Mouse (Mus musculus) ES-E14 (cell line): ENCODE data around the gene Ano10. TPM values are rescaled to one million over a fixed set of nuclear protein-coding genes. Genes with fewer than 3 reads are reported as not detected.
A peak's percentile ranks its signal among the peaks of the same experiment; 100 is the strongest.

Experiments
- DNase-seq: peaks from one replicate; pipeline ENCODE4 v3.0.0-alpha.2; 2013; ENCODE audit warnings: low read depth, low spot score
- H3K27ac ChIP-seq: 2 replicates; pipeline ENCODE4 v1.5.1; 2012; ENCODE audit warnings: low read depth, mild to moderate bottlenecking, low read length, moderate library complexity, mixed read lengths; ENCODE audit not compliant: poor library complexity, insufficient read depth, severe bottlenecking
- H3K36me3 ChIP-seq: 2 replicates; pipeline ENCODE4 v1.6.1; 2012; ENCODE audit warnings: mild to moderate bottlenecking, low read length, moderate library complexity, mixed read lengths; ENCODE audit not compliant: control insufficient read depth, poor library complexity, insufficient read depth, severe bottlenecking
- H3K4me1 ChIP-seq, 2 experiments: fragments of 150-350 bp in 1 of 2; sonication (generic) in 1 of 2; 2 replicates each; pipeline ENCODE4 v1.6.1; 2012; ENCODE audit warnings: low read length in 2 of 2, mild to moderate bottlenecking in 1 of 2, mixed read lengths in 1 of 2; ENCODE audit not compliant: control insufficient read depth in 2 of 2, insufficient read depth in 2 of 2, poor library complexity in 1 of 2
- H3K4me3 ChIP-seq, 2 experiments: fragments of 150-350 bp in 1 of 2; sonication (generic) in 1 of 2; 2 replicates each; pipeline ENCODE4 v1.5.1; 2012; ENCODE audit warnings: low read length in 2 of 2, low read depth in 1 of 2, mild to moderate bottlenecking in 1 of 2, mixed read lengths in 1 of 2; ENCODE audit not compliant: insufficient read depth in 1 of 2, poor library complexity in 1 of 2, severe bottlenecking in 1 of 2
- H3K9ac ChIP-seq: 2 replicates; pipeline ENCODE4 v1.6.1; 2012; ENCODE audit warnings: low read depth, mild to moderate bottlenecking, low read length, mixed read lengths; ENCODE audit not compliant: poor library complexity, insufficient read depth, severe bottlenecking
- H3K9me3 ChIP-seq: fragments of 150-350 bp; sonication (generic); 2 replicates; pipeline ENCODE4 v1.6.1; 2012; ENCODE audit warnings: low read depth, mild to moderate bottlenecking, low read length; ENCODE audit not compliant: control insufficient read depth, insufficient read depth
- CHD2 ChIP-seq: IDR thresholded peaks from 2 replicates; pipeline ENCODE4 v1.6.1; 2014; ENCODE audit warnings: mild to moderate bottlenecking, low read depth, low read length, inconsistent platforms
- HCFC1 ChIP-seq: IDR thresholded peaks from 2 replicates; pipeline ENCODE4 v1.6.1; 2012; ENCODE audit warnings: low read length, inconsistent platforms, borderline replicate concordance; ENCODE audit not compliant: insufficient read depth
- MAFK ChIP-seq: IDR thresholded peaks from 2 replicates; pipeline ENCODE4 v1.6.1; 2014; ENCODE audit warnings: mild to moderate bottlenecking, low read depth, low read length, inconsistent platforms; ENCODE audit not compliant: insufficient read depth
- ZC3H11A ChIP-seq: IDR thresholded peaks from 2 replicates; pipeline ENCODE4 v1.6.1; 2012; ENCODE audit warnings: low read depth, mild to moderate bottlenecking, inconsistent platforms, low read length, borderline replicate concordance
- ZNF384 ChIP-seq: IDR thresholded peaks from 2 replicates; pipeline ENCODE4 v1.6.1; 2012; ENCODE audit warnings: low read depth, low read length, inconsistent platforms
- in situ Hi-C, 2 experiments: fragments of 600-800 bp; cut with MboI; formaldehyde crosslinking; loops; one replicate each; pipeline ENCODE4 v1.15.1; 2025; ENCODE audit warnings: low sequenced_read_pairs in 2 of 2, inconsistent platforms in 1 of 2; ENCODE audit not compliant: unreplicated experiment in 2 of 2
- total RNA-seq: library from RNA; depleted of rRNA; stranded (reverse); fragments of 300-350 nt; gene quantifications from 2 replicates; pipeline ENCODE4 v1.2.3, GENCODE M21; 2012

The Ano10 gene
- total RNA-seq, 1 experiment, result 13.7 TPM

DNA sequence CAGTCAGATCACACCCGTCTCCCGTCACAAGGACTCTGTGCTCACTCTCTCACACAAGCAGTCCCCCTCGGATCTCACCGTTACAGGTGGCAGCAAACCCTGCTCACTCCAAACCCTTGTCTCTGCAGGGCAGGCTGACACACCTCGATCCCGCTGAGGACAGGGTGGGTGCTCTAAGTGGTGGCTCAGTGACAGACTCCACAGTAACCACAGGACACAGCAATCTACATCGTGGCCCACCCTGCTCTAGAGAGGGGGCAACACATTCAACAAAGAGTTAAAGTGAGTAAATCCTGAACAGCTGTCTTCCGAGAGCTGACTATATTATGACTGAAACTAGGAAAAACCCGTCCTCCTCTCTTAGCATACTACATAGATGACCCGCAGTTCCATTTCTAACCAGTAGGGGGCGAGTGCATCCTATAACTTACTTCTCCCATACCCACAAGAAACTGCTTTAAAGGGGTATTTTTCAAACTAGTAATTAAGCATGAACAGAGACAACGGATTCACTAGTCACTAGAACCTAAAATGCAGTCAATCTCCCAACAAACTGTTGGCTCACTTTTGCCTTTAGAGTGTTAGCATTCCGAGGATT, 46.7 kb downstream of the Ano10 start:
- Histone ChIP-seq H3K4me1 (peaks cover 0 to 3% of the 10 kb centered on the region in 2 experiments; a peak in 2 of 4 replicates), H3K9ac (no peak overlapping the region), H3K36me3 (no peaks in the 10 kb centered on the region; the same call in 1 of the 2 replicates), H3K9me3 (no peaks in the 10 kb centered on the region), H3K27ac (no peak overlapping the region), H3K4me3 (no peak overlapping the region)
- no peak for TF ChIP-seq CHD2
- TF ChIP-seq MAFK, result no peak
- no peak for TF ChIP-seq ZNF384
- no peak for TF ChIP-seq ZC3H11A
- no peak for TF ChIP-seq HCFC1
- in situ Hi-C loops, result no loop called here
- peak; percentile 49 for DNase-seq

DNA sequence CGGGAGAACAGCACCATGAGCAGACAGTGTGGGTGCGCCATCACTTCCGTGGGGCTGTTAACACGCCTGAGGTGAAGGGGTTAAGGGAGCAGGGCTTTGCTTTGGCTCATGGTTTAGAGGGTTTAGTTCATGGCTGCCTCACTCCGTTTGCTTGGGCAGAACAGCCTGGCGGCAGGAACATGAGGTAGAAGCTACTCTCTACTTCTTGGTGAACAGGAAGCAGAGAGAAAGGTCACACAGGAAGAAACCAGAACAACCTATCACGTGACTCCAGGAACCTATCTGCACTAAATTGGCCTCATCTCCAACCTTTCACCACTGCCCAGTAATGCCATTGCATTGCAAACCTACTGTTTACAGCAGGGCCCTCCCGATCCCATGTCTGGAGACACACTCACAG, 48.3 kb downstream of the Ano10 start:
- H3K4me1 ChIP-seq, result peaks cover 0 to 3% of the 10 kb centered on the region in 2 experiments; a peak in 2 of 4 replicates

GRCm38 (mm10) chr9:122245471-122245870, 48.8 kb downstream of the Ano10 start:
- Histone ChIP-seq H3K4me1 (peaks cover 0 to 3% of the 10 kb centered on the region in 2 experiments; a peak in 2 of 4 replicates), H3K9ac (no peak overlapping the region)
- in situ Hi-C loops, result no loop called here

More for the DNA sequence above, 48.3 kb downstream of the Ano10 start:
- no peak overlapping the region for H3K4me3 ChIP-seq
- H3K36me3 ChIP-seq, result no peaks in the 10 kb centered on the region; the same call in 1 of the 2 replicates
- TF ChIP-seq MAFK, result no peak
- TF ChIP-seq ZC3H11A, result no peak
- TF ChIP-seq CHD2, result no peak
- TF ChIP-seq ZNF384, result no peak
- no peak for TF ChIP-seq HCFC1
- in situ Hi-C loops, result no loop called here
- no peaks in the 10 kb centered on the region for H3K9me3 ChIP-seq
- no peak overlapping the region for H3K9ac ChIP-seq
- no peak overlapping the region for H3K27ac ChIP-seq
- DNase-seq, result no peak

GRCm38 (mm10) chr9:122244800-122245165, 49.4 kb downstream of the Ano10 start:
- no peak for DNase-seq
- Histone ChIP-seq H3K27ac (no peak overlapping the region), H3K36me3 (no peaks in the 10 kb centered on the region; the same call in 1 of the 2 replicates), H3K9ac (no peak overlapping the region), H3K4me3 (no peak overlapping the region), H3K9me3 (no peaks in the 10 kb centered on the region), H3K4me1 (peaks cover 0 to 3% of the 10 kb centered on the region in 2 experiments; a peak in 2 of 4 replicates)
- TF ChIP-seq ZC3H11A, result no peak
- no peak for TF ChIP-seq ZNF384
- no peak for TF ChIP-seq HCFC1
- no peak for TF ChIP-seq MAFK
- no peak for TF ChIP-seq CHD2
- in situ Hi-C loops, result no loop called here

More at GRCm38 (mm10) chr9:122245471-122245870, 48.8 kb downstream of the Ano10 start:
- DNase-seq, result no peak
- H3K27ac ChIP-seq, result no peak overlapping the region
- TF ChIP-seq CHD2, result no peak
- no peak for TF ChIP-seq MAFK
- TF ChIP-seq ZC3H11A, result no peak
- TF ChIP-seq HCFC1, result no peak
- no peak for TF ChIP-seq ZNF384
- no peaks in the 10 kb centered on the region for H3K9me3 ChIP-seq
- H3K36me3 ChIP-seq, result no peaks in the 10 kb centered on the region; the same call in 1 of the 2 replicates
- no peak overlapping the region for H3K4me3 ChIP-seq
